Mouse (Mus musculus) layer of hippocampus, postnatal 10 days (tissue): Measurements from ENCODE around the gene Klhl3. TPM values are rescaled to one million over a fixed set of nuclear protein-coding genes. Genes with fewer than 3 reads are reported as not detected.

Experiments
- DNase-seq, 2 experiments: peaks; one replicate each; pipeline ENCODE4 v3.0.0; 2021; ENCODE audit warnings: low spot score in 2 of 2
- total RNA-seq, 2 experiments: library from RNA; stranded (reverse); gene quantifications; 2 replicates each; pipeline ENCODE4 v1.2.3; 2021

Gene Klhl3
- total RNA-seq, 2 experiments from 2014 or later, result 25.0 to 27.8 TPM

DNA sequence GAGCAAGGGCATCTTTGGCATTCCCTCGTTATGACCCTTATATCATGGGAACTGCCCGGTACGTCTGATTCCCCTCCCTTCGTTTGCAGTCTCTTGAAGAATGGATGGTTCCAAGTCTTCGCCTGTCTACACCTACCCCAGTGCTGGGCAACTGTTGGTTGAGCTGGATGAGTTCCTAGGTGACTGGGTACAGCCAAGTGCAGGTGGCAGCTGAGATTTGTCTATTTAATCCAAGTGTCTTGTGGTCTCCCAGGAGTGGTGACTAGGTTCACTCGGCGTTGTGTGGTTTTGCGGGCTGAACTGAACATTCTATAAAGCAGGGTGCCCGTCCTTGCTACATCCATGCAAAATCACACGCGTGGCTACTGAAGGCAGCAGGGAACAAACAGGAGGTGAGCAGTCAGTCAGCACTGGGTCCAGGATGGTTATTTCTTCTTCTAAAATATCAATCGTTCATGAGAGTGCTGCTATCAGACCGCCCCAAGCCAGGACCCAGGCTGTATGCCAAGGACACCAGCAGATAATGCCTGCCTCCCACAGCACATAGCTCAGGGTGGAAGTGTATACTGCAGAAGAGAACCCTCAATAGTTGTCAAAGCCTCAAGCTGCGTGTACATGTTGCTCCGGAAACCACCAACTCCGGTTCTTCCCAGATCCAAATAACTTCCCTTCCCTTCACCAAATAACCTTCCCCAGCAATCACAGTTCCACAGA lies 87.5 kb downstream of the Klhl3 start:
- no peak for DNase-seq

DNA sequence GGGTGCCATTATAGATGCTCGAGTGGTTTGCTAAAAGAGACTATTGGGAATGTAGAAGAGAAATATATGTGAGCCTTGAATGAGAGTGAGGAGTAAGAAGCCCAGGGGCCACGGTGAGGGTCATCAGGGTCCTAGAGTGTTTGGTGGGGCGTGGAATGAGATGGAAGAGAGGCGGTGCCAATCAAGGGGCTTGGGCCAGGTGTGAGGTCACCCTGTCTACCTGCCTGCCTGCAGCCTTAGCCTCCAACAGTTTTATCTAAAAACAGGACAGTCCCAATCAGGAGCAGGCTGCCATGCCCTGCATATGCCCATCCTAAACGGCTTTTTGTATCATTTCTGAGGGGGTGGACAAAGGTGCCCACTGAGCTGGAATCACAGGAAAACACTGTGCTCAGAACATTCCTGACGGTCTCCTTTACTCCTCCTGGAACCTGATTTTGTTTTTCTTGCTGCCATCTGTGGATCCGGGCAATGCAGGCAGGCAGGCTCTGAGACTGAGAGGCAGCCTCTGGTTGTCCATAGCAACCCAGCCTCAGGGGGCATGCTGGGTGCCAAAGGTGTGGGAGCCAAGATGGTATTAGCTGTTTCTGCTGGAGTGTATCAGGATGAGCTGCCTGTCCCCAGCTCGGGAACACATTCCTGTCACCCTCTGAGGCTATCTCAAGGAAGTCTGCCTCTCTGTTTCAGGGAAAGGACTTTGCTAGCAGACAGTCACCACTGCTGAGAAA lies 89.5 kb downstream of the Klhl3 start:
- peak; percentile 50 to 60 for DNase-seq

DNA sequence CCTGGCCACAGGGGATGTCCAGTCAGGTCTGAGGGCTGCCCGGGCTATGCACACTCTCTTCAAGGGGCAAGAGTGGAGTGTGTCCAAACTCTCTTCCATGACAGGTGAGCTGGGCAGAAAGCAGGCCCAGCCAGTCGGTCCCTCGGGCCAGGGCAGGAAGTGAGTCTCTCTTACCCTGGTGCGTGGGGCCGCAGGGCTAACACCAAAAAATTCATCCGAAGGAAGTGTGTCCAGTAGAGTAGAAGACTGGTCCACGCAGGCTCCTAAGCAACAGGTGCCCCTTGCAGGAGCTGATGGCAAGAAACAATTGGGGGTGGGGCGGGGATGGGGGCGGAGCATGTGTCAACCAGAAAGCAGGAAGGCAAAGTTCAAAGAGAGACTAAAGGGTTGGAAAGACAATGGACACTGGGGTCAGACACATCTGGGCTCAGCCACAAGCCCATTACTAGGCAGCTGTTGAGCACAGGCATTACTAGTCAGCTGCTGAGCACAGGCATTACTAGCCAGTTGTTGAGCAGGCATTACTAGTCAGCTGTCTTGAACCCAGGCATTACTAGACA lies 90.3 kb downstream of the Klhl3 start:
- no peak for DNase-seq

DNA sequence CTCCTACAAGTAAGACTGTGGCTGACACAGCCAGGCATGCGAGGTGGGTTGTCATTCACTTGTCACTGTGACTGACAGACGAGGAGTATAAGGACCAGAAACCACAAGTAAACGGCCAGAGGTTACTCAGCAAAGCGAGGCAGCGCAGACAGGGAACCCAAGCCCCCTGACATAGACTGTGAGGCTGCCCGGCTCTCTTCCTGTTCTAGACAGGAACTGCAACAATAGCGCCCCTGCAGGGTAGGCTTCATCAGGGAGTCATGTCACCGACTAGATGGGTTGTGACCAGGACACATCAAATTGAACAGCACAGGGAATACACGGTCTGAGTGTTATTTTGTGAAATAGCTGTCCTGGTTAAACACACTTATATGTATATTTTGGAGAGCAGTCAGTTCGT lies 93.0 kb downstream of the Klhl3 start:
- DNase-seq, result no peak

DNA sequence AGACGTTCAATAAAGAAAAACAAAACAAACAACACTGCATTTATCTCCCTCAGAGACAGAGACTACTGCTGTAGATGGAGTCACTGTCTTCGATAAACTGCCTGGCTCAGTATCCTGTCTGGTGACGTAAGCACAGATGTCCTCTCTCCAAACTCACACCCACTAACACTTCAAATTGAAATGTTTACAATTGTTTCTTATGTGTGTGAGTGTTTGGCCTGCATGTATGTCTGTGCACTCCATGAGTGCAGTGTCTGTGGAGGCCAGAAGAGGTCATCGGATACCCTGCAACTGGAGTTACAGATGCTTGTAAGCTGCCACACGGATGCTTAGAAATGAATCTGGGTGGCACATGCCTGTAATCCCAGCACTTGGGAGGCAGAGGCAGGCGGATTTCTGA lies 96.1 kb downstream of the Klhl3 start:
- DNase-seq, result no peak

DNA sequence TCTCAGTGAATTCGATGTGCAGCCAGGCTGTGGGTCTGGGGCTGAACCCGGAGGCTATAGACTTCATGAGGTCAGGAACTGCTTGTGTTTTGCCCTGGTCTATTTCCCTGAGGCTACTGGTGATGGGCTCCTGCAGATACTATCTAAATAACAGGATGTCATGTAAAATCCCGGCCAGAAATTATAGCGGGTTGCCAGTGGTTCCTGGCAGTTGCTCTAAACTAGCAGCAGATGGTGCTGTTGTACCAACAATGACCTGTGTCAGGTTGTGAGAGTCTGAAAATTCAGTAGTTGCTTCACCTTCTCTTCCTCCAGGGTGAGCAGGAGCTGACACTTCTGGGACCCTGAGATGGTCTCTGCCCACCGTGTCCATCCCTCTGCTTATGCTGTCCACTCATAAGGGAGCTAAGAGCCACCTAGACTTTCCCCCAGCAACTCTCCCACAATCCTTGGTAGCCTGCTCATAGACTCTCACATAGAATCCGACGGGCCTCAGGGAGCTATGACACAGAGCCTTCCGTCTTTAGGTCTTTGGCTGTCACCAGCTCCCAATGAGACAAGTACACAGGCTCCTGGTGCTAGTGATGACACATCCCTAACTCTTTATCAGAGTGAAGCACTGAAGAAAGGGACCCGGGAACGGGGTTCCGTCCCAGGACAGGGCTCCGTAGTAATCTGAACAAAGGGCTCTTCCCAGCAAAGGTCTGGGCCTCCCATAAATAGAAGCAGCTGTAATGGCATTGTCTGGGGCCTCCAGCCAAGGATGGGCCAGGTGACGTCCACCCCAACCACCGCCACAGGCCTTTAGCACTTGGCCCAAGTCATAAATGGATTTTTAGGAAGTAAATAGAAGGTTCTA lies 101.1 kb downstream of the Klhl3 start:
- peak; percentile 67 to 73 for DNase-seq

DNA sequence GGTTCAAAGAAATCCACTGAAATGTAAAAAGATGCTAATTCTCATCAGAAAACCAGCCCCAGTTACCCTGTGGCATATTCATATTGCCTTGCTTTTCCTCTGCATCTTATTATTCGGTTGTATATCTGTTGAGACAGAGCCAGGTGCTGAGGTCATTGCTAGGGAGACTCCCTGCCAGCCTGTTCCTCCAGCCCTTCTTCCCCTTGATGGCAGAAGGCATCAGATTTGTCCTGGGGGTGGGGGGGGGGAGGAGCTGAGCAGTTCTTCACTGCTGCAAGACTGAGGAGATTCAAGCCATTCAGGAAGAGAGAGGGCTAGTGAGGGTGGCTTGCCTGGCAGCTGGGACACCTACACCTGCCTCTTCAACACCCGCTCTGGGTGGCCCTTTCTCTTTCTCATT lies 101.9 kb downstream of the Klhl3 start:
- no peak for DNase-seq

DNA sequence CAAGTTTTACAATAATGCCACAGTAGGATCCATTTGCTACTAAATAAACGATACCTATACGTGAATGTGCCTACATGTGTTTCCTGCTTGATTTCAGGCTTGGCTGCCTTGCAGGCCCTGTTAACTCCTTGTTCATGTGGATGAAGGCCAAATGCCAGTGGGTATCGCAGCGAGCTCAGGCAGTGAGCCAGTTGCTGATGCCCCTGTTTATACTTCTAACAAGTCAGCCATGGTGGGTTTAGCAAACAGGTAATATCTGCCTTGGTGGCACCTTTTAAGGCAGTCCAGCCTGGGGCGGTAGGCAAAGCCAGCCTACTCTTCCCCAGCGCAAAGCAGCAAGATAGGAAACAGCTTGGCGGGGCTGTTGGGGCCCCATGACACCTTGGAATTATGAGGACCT lies 103.0 kb downstream of the Klhl3 start:
- no peak for DNase-seq

DNA sequence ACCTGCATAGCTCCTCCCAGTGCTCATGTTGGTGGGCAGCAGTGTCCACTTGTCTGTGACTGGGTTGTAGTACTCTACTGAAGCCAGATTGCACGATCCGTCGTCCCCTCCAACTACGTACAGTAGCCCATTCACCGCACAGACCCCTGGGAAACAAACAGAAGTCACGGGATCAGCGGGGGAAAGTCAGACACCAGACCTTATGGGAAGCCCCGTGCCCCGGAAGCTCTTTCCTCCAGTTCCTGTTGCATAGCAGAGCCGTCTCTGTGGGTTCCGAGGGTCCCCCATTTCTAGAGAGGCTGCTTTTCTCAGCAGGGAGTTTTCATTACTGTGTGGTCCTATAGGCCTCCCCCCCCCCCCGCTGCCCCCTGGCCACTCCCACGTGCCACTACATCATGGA lies 104.1 kb downstream of the Klhl3 start:
- DNase-seq, result no peak

DNA sequence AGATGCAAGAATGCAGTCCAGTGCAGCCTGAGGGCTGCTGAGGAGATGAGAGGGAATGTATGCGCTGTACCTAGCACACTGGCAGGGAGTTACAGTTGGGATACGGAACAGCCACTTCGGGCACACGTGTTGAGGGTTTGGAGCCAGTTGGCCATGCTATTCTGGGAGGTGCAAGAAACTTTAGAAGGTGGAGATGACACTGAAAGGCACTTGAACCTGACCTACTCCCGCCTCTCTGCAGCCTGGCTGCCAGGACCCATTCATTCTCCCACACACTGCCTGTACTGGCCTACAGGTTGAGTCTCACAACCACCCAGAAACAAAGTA lies 105.4 kb downstream of the Klhl3 start:
- DNase-seq, result no peak

DNA sequence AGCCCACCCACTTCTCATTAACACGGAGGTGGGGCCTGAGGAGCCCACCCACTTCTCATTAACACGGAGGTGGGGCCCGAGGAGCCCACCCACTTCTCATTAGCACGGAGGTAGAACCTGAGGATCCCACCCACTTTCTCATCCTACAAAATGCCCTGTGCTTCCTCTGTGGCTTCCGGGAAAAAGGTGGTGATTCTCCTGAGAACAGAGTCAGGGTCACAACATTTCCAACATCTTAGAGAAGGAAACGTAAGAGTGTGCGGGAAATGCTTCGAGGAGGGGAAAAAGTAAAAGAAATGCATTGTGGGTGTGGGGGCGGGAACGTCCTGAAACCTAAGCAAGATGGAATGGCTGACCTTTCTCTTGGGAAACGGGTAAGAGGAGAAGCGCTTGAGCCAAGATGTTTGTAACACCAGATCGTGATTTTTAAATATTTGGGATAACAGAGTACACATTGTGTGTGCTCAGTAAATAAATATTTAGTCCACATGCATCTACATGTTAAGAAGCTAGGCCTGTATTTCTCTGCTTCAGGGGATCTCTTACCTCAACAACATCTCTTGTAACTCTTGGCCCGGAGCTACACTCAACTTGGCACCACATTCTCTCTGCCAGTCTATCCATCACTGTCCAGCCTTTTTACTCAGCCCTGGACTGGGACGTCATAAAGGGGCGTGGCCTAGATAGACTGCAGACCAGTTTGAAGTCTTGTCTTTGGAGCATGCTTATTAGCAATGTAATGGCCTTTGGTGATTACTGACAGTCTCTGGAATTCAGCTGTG lies 105.9 kb downstream of the Klhl3 start:
- DNase-seq, result no peak

DNA sequence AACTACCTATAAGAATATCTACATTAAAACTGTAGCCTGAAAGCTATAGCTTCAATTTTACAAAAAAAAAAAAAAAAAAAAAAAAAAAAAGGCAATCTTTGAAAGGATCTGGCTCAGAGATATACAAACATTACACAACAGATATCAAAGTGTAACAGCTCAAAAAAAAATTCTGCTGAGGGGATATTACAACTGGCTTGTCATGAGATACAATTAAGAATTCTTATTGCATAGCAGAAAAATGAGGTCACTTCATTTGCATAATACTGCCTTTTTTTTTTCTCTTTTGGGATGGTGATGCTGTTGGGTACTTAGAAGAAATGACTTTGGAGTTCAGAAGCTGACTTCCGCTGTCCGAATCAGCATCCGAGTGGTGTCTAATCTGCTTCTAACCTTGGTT lies 111.6 kb downstream of the Klhl3 start:
- DNase-seq, result no peak

DNA sequence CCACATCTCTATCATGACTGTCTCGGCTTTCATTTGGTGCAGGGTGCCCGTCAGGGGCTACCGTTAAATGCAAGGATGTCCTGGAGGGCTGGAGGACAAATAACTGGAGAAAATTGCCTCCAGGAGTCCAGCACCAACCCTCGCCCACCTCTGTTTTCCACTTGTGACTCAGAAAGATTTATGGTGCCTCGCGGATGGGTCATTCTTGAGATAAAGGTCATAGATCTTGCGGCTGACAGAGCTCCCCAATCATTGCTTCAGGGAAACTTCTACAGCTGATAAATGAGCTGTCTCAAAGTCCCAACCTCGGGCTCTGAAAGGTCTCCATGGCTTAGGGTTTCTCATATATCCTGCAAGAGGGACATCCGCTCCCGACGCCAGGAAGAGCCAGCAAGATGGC lies 116.9 kb downstream of the Klhl3 start:
- DNase-seq, result no peak

DNA sequence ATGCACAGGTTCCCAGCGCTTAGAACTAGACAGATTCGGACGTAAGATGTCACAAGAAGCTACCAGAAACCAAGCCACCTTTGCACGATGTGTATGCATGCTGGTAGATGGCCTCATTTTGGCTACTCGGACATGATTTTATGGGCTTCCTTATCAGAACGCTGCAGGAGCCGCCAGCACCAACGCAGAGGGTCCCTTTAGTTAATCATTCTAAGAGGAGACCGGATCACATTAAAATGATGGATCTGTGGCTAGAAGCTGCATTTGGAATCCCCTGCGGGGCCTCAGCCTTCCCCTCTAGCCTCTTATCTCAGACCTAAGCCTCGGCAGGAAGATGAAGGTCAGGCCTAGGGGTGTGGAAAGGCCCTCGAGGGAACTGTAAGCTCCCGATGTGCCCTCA lies 117.5 kb downstream of the Klhl3 start:
- DNase-seq, result no peak

DNA sequence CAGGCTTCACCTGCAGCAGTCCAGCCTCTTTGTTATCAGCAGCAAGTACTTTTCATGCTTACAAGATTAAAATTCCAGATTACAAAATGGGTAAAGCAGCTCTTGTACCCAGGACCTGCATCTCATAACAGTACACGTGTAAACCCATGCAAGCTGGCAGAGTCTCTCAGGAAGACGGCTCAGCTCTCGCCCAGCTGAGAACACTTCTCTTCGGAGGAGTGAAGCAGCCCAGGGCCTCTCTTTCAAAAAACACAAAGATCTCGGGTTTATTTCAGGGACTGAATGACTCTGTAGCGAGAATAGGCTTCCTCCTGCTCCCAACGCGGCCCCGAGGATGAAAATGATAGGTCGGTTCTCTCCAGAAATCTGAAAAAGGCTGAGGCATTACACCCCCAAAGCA lies 128.8 kb downstream of the Klhl3 start:
- DNase-seq, result no peak

DNA sequence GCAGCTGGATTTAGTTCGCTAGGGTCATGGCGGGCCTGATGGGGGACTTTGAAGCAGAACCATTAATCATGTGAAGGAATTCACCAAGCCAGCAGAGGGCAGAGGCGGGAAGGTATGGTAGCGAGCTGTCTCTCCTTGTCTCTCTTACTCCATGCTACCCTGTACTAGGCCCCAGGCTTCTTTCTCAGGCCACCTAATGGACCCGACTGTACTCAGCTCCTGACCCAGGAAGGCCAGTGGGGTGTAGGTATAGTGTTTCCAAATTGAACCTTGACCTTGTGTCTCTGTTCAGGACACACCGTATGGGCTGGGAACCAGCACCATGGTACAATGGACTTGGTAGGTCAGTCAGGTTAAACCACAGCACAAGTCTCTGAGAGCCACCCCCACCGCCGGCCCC lies 129.2 kb downstream of the Klhl3 start:
- no peak for DNase-seq

DNA sequence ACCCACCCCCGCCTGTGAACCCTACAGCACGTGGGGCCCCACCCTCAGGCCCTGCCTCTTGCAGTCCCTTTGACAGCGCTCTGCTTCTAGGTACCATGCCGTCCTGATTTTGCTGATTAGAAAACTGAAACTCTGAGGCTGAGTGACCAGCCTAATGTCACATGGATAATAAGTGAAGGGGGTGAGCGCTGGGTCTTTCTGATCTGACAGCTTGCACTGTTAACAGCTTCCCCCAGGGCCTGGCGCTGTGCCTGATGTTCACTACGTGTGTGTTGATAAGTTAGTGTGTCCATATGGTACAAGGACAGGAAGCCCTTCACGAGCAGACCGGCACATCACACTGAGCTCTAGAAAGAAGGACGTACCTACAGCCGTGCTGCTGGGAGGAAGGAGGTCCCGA lies 130.1 kb downstream of the Klhl3 start:
- peak in 1 of 2 experiments; percentile 27 for DNase-seq

DNA sequence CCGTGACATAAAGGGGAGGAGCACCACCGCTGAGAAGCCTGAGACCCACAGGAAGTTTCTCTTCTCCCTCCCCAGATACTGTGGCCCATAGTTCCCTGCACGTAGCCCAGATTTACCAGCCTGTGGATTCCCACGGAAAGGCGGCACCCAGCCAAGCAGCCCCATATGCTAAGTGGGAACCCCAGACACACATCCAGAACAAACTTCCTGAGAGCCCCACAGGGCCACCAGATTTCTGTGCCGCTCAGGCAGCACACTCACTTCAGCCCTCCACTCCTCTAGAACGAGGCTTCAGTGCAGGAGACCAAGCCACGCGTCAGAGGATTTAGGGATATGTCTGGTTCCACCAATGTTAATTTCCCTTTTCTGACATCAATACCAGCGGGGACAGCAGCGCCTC lies 130.5 kb downstream of the Klhl3 start:
- peak in 1 of 2 experiments; percentile 28 for DNase-seq

DNA sequence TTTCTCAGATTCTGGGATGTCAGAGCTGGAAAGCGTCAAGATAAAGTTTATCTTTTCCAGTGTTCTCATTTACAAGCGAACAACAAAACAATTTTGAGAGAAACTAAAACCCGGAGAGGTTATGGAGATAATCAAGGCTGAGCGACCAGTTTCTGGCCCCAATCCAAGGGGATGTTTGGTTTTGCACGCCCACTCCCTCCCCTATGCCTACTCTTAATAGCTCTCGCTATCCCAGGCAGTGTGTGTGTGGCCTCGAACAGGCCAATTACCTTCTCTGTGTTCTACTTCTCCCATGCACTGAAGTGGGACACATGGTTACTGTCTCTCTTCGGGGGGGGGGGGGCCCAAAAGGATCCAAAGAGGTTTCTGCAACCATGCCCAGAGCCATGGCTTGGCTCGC lies 132.7 kb downstream of the Klhl3 start:
- no peak for DNase-seq

DNA sequence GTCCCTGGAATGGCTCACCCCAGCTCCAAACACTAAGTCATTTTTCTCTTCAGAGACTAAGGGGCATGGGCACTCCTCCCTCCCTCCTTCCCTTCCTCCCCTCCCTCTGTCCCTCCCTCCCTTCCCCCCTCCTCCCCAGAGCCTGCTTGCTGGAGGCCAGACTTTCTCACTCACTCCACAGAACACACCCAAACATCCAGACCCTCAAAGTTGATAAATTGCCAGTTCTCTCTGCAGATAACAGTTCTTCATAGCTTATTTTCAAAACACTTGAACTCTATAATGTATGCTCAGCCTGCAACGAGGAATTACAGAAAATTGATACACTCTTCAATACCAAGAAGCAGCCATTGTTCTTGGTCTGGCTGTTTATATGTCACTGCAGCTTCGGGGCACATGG lies 133.3 kb downstream of the Klhl3 start:
- no peak for DNase-seq

DNA sequence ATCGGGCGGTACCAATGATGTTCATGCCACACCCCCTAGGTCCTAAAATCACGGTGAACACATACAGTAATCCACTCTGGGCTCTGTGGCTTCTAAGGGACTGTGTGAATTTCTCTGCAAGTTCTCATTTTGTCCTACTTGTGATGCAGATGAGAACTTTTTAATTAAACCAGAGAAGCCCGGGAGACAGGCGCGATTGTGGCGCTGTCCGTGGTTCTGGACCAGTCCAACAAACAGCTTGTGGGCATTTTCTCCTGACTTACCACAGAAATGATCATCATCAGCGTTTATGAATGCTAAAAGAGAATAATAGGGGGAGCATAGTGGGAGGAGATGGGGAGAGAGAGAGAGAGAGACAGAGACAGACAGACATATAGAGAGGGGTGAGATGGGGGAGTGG lies 134.5 kb downstream of the Klhl3 start:
- DNase-seq, result no peak
